Mouse (Mus musculus) kidney, postnatal 0 days (tissue): ENCODE results near the gene Gm3317. TPM values are rescaled to one million over a fixed set of nuclear protein-coding genes. Genes with fewer than 3 reads are reported as not detected.
"Not testable (repeated sequence)": the region's sequence is repeated elsewhere in the genome, so short reads cannot be mapped to it uniquely, and the experiment has no call there.

Experiments used
- ATAC-seq: fragments of 200-750 bp; cut with Nextera tagmentation; replicated peaks from 2 replicates; pipeline ENCODE4 v1.8.0; 2017; ENCODE audit warnings: low read depth, moderate number of reproducible peaks, moderate TSS enrichment, moderate library complexity; ENCODE audit not compliant: low FRiP score
- DNase-seq: peaks from one replicate; pipeline ENCODE4 v3.0.0-alpha.2; 2016; ENCODE audit warnings: low spot score
- H3K27ac ChIP-seq: fragments of 300-500 bp; sonication (generic); 2 replicates; pipeline ENCODE4 v1.5.1; 2014; ENCODE audit warnings: mild to moderate bottlenecking
- H3K27me3 ChIP-seq: fragments of 300-500 bp; sonication (generic); 2 replicates; pipeline ENCODE4 v1.6.1; 2014; ENCODE audit warnings: low read length, mixed read lengths; ENCODE audit not compliant: insufficient read depth
- H3K36me3 ChIP-seq: fragments of 300-500 bp; sonication (generic); 2 replicates; pipeline ENCODE4 v1.6.1; 2014; ENCODE audit warnings: low read length, mixed read lengths; ENCODE audit not compliant: insufficient read depth
- H3K4me1 ChIP-seq: fragments of 300-500 bp; sonication (generic); replicated peaks from 2 replicates; pipeline ENCODE4 v1.6.1; 2014; ENCODE audit warnings: antibody characterized with exemption, low read length, mixed read lengths; ENCODE audit not compliant: insufficient read depth
- H3K4me2 ChIP-seq: fragments of 300-500 bp; sonication (generic); 2 replicates; pipeline ENCODE4 v1.6.1; 2014; ENCODE audit warnings: mild to moderate bottlenecking, low read length, moderate library complexity, mixed read lengths
- H3K4me3 ChIP-seq: fragments of 300-500 bp; sonication (generic); replicated peaks from 2 replicates; pipeline ENCODE4 v1.5.1; 2014; ENCODE audit warnings: low read depth, low read length
- H3K9ac ChIP-seq: fragments of 300-500 bp; sonication (generic); 2 replicates; pipeline ENCODE4 v1.6.1; 2014; ENCODE audit warnings: low read depth, low read length
- H3K9me3 ChIP-seq: fragments of 300-500 bp; sonication (generic); replicated peaks from 2 replicates; pipeline ENCODE4 v1.6.1; 2016; ENCODE audit warnings: low read length, inconsistent platforms, mixed read lengths
- WGBS: fragments of 180-500 bp; shearing (Covaris S2); extraction: QIAGEN DNeasy Blood & Tissue Kit; methylation state at CpG from one replicate; pipeline ENCODE4 v1.1.7; 2014; 5-methylcytosine and 5-hydroxymethylcytosine counted together
- polyA plus RNA-seq: library from polyadenylated mRNA; unstranded; fragments of >200 nt; fragmentation: Nextera tagmentation; extraction: Ambion mirVana; gene quantifications from 2 replicates; pipeline ENCODE4 v1.2.1, GENCODE M21; 2015

The Gm3317 gene
- polyA plus RNA-seq: not detected in 2 replicates

DNA sequence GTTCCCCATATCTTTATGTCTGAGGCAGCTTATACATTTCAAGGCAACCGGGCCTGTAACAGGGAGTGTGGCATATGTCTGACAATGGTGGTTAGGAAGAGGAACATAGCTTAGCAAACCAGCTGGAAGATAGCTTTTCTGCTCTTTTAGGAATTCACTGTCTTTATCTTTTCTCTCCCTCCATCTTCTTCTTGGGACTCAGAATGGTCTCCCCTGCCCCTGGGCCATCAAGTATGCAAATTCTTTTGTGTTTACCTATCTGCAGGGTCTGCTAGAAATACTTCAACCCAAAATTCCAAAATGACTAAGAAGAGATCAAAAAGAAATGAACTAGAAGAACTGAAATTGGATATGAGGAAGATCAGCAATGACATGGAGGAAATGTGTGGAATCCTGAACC, at the start of gene Gm3317:
TSS of gene Gm3317 (plus strand) at position 301 of the 400 bp plus-strand sequence.
- H3K36me3 ChIP-seq, ATAC-seq, H3K4me2 ChIP-seq, DNase-seq, H3K9ac ChIP-seq, H3K4me3 ChIP-seq, H3K9me3 ChIP-seq, H3K27me3 ChIP-seq, H3K27ac ChIP-seq, H3K4me1 ChIP-seq: not testable (repeated sequence)
- no CpG with 5 or more reads among the region's 1 CpGs for WGBS

DNA sequence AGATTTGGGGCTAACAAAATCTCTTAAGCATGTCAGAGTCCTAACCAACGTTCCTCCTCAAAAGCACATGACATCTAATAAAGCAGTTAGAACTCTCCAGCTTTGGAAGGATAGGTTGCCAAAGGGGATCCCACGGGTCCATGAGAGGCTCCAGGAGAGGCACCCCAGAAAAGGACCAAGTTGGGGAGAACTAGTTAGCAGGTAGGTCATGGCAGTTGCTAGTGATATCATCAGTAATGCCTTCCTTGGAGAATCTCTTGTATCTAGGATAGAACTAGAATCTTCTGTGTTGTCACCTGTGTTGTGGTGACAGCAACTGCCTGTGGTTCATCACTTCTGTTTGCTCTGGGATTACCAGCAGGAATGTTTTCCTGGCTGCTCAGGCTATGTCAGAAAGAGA, 33.1 kb upstream of the Gm3317 start, which contains the start of gene Gm8279:
TSS of gene Gm8279 (plus strand) at position 301 of the 400 bp plus-strand sequence.
- ATAC-seq, H3K27ac ChIP-seq, H3K36me3 ChIP-seq, H3K4me3 ChIP-seq, DNase-seq, H3K9ac ChIP-seq, H3K4me2 ChIP-seq, H3K4me1 ChIP-seq, H3K27me3 ChIP-seq, H3K9me3 ChIP-seq: not testable (repeated sequence)
- WGBS: 77% methylated on average over 2 of the region's 2 CpGs

DNA sequence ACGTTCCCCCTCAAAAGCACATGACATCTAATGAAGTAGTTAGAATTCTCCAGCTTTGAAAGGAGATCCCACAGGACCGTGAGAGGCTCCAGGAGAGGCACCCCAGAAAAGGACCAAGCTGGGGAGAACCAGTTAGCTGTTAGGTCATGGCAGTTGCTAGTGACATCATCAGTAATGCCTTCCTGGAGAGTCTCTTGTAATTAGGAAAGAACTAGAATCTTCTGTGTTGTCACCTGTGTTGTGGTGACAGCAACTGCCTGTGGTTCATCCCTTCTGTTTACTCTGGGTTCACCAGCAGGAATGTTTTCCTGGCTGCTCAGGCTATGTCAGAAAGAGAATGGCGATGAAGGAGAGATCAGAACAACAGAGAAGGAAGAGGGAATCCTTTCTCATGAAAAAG, 21.2 kb downstream of the Gm3317 start, which contains the start of gene Gm8271:
TSS of gene Gm8271 (plus strand) at position 301 of the 400 bp plus-strand sequence.
- not testable (repeated sequence) for DNase-seq, H3K4me1 ChIP-seq, H3K27me3 ChIP-seq, ATAC-seq, H3K9ac ChIP-seq, H3K27ac ChIP-seq, H3K9me3 ChIP-seq, H3K4me2 ChIP-seq, H3K4me3 ChIP-seq, H3K36me3 ChIP-seq
- WGBS: no CpG with 5 or more reads among the region's 3 CpGs

Other genes starting within 250 kb of the Gm3317 start
- not detected in 2 replicates for gene Gm8297, start 180.6 kb upstream of the Gm3317 start, polyA plus RNA-seq
- not detected in 2 replicates for gene Gm3298, start 148.6 kb upstream of the Gm3317 start, polyA plus RNA-seq
- not detected in 2 replicates for gene 4930555G01Rik, start 113.9 kb upstream of the Gm3317 start, polyA plus RNA-seq
- gene Gm8281, start 93.5 kb upstream of the Gm3317 start, polyA plus RNA-seq: 0.14 and 0.28 TPM in 2 replicates
- not detected in 2 replicates for gene Gm8279, start 33.0 kb upstream of the Gm3317 start, polyA plus RNA-seq
- gene Gm8271, start 21.3 kb downstream of the Gm3317 start, polyA plus RNA-seq: not detected in 2 replicates
- not detected in 2 replicates for gene Gm3526, start 96.0 kb downstream of the Gm3317 start, polyA plus RNA-seq
- gene Gm3542, start 170.4 kb downstream of the Gm3317 start, polyA plus RNA-seq: not detected in 2 replicates
- 0.15 and 0.21 TPM in 2 replicates for gene Gm3500, start 224.5 kb downstream of the Gm3317 start, polyA plus RNA-seq